Mouse (Mus musculus): ENCODE measurements around the gene Lars2. TPM values are rescaled to one million over a fixed set of nuclear protein-coding genes. Genes with fewer than 3 reads are reported as not detected.
"Not testable (repeated sequence)": the region's sequence is repeated elsewhere in the genome, so short reads cannot be mapped to it uniquely, and the experiment has no call there.

The Lars2 gene
- total and polyA plus RNA-seq, 3 experiments: 5.1 to 15,188 (median 765) TPM

GRCm38 (mm10) chr9:123343069-123343468, 23.7 kb upstream of the Lars2 start:
- dilution Hi-C loops (cut with MboI; ENCODE audit: extremely low pct_ligation_motif_present, extremely low pct_unique_long_range_greater_than_20kb, low sequenced_read_pairs): no loop called here
- H3K27me3 ChIP-seq (replicated peaks): no peaks in the 10 kb centered on the region
- TF ChIP-seq UBTF (IDR thresholded peaks at IDR 0.05; ENCODE audit: low read depth, low read length) (no peak), KAT2A (IDR thresholded peaks at IDR 0.05; ENCODE audit: insufficient replicate concordance, low read length) (no peak), E2F4 (IDR thresholded peaks at IDR 0.05; ENCODE audit: insufficient replicate concordance, low read depth, low read length) (no peak), POLR2AphosphoS2 (IDR thresholded peaks at IDR 0.05; ENCODE audit: low read depth, low read length) (no peak), MAZ (IDR thresholded peaks at IDR 0.05; ENCODE audit: low read depth, low read length) (no peak), POLR2A (IDR thresholded peaks at IDR 0.05; ENCODE audit: low read depth, low read length) (no peak), IRF4 (IDR thresholded peaks at IDR 0.05; ENCODE audit: low read depth, low read length) (no peak), MXI1 (IDR thresholded peaks at IDR 0.05; ENCODE audit: low read depth, low read length) (no peak), ZMIZ1 (IDR thresholded peaks at IDR 0.05; ENCODE audit: low read depth, low read length) (no peak)
- H3K36me3 ChIP-seq (replicated peaks in 1 of 2; ENCODE audit: control insufficient read depth in 1 of 2, insufficient read depth in 1 of 2, low read length in 1 of 2): no peaks in the 10 kb centered on the region
- no peak overlapping the region for H3K4me3 ChIP-seq (replicated peaks in 1 of 3; ENCODE audit: low read depth in 2 of 3, low read length in 2 of 3, poor library complexity in 1 of 3)
- no peak overlapping the region for H3K9ac ChIP-seq (ENCODE audit: insufficient read depth, low read depth)
- no peak for DNase-seq (ENCODE audit: extremely low read depth)
- H3K4me1 ChIP-seq (ENCODE audit: control insufficient read depth in 1 of 2, insufficient read depth in 2 of 2): 0 out of 4 replicates have a peak, but pooled peaks cover 0 to 3% of the 10 kb centered on the region in 2 experiments
- no peak overlapping the region for H3K4me2 ChIP-seq (ENCODE audit: insufficient read depth, low read depth, poor library complexity, severe bottlenecking)
- in situ Hi-C loops (cut with MboI; ENCODE audit: low pct_ligation_motif_present, low pct_unique_long_range_greater_than_20kb, low sequenced_read_pairs): no loop called here
- H3K79me2 ChIP-seq (replicated peaks; ENCODE audit: control insufficient read depth, extremely low read depth, insufficient read depth, poor library complexity, severe bottlenecking): no peaks in the 10 kb centered on the region
- no peak overlapping the region for H3K27ac ChIP-seq (ENCODE audit: insufficient read depth, low read depth)
- H3K9me3 ChIP-seq (replicated peaks; ENCODE audit: low read length): no peaks in the 10 kb centered on the region

GRCm38 (mm10) chr9:123349286-123349685, 17.4 kb upstream of the Lars2 start:
- H3K27me3 ChIP-seq (replicated peaks); H3K79me2 ChIP-seq (replicated peaks; ENCODE audit: control insufficient read depth, extremely low read depth, insufficient read depth, poor library complexity, severe bottlenecking); H3K4me1 ChIP-seq (ENCODE audit: control insufficient read depth in 1 of 2, insufficient read depth in 2 of 2); DNase-seq (ENCODE audit: extremely low read depth); H3K4me2 ChIP-seq (ENCODE audit: insufficient read depth, low read depth, poor library complexity, severe bottlenecking); dilution Hi-C loops (cut with MboI; ENCODE audit: extremely low pct_ligation_motif_present, extremely low pct_unique_long_range_greater_than_20kb, low sequenced_read_pairs); H3K4me3 ChIP-seq (replicated peaks in 1 of 3; ENCODE audit: low read depth in 2 of 3, low read length in 2 of 3, poor library complexity in 1 of 3); in situ Hi-C loops (cut with MboI; ENCODE audit: low pct_ligation_motif_present, low pct_unique_long_range_greater_than_20kb, low sequenced_read_pairs); H3K9ac ChIP-seq (ENCODE audit: insufficient read depth, low read depth); H3K27ac ChIP-seq (ENCODE audit: insufficient read depth, low read depth); H3K36me3 ChIP-seq (replicated peaks in 1 of 2; ENCODE audit: control insufficient read depth in 1 of 2, insufficient read depth in 1 of 2, low read length in 1 of 2): not testable (repeated sequence)
- peak; percentile 64 for TF ChIP-seq SMC3 (IDR thresholded peaks at IDR 0.05; ENCODE audit: low read depth, low read length)
- peak in 1 of 2 experiments; percentile 51; a peak in 2 of 4 replicates for TF ChIP-seq CTCF (conservative IDR thresholded peaks at IDR 0.05 in 1 of 2, IDR thresholded peaks at IDR 0.05 in 1 of 2; ENCODE audit: low read depth in 2 of 2, low read length in 2 of 2)
- TF ChIP-seq RAD21 (IDR thresholded peaks at IDR 0.05; ENCODE audit: low read depth, low read length): peak; percentile 57
- H3K9me3 ChIP-seq (replicated peaks; ENCODE audit: low read length): peaks cover 17% of the 10 kb centered on the region

- H3K4me3 ChIP-seq (replicated peaks in 1 of 3; ENCODE audit: low read depth in 2 of 3, low read length in 2 of 3, poor library complexity in 1 of 3): no peak overlapping the region
- H3K36me3 ChIP-seq (replicated peaks in 1 of 2; ENCODE audit: control insufficient read depth in 1 of 2, insufficient read depth in 1 of 2, low read length in 1 of 2): no peaks in the 10 kb centered on the region
- H3K27ac ChIP-seq (ENCODE audit: insufficient read depth, low read depth): no peak overlapping the region
- no peak overlapping the region for H3K4me2 ChIP-seq (ENCODE audit: insufficient read depth, low read depth, poor library complexity, severe bottlenecking)
- H3K27me3 ChIP-seq (replicated peaks): peaks cover 14% of the 10 kb centered on the region
- dilution Hi-C loops (cut with MboI; ENCODE audit: extremely low pct_ligation_motif_present, extremely low pct_unique_long_range_greater_than_20kb, low sequenced_read_pairs) (no loop called here), in situ Hi-C loops (cut with MboI; ENCODE audit: low pct_ligation_motif_present, low pct_unique_long_range_greater_than_20kb, low sequenced_read_pairs) (loop anchor here (10.0 kb wide), 1 partner anchor 75 kb away; no protein-coding TSS in a partner anchor)
- H3K79me2 ChIP-seq (replicated peaks; ENCODE audit: control insufficient read depth, extremely low read depth, insufficient read depth, poor library complexity, severe bottlenecking): no peaks in the 10 kb centered on the region
- TF ChIP-seq ZKSCAN1 (IDR thresholded peaks at IDR 0.05; ENCODE audit: borderline replicate concordance, low read depth, low read length) (no peak), PAX5 (IDR thresholded peaks at IDR 0.05; ENCODE audit: low read length) (no peak), KAT2A (IDR thresholded peaks at IDR 0.05; ENCODE audit: insufficient replicate concordance, low read length) (no peak), JUND (conservative IDR thresholded peaks at IDR 0.05; ENCODE audit: low read depth, low read length) (no peak)
- H3K4me1 ChIP-seq (ENCODE audit: control insufficient read depth in 1 of 2, insufficient read depth in 2 of 2): no peaks in the 10 kb centered on the region
- H3K9ac ChIP-seq (ENCODE audit: insufficient read depth, low read depth): no peak overlapping the region
- no peaks in the 10 kb centered on the region for H3K9me3 ChIP-seq (replicated peaks; ENCODE audit: low read length)
- DNase-seq (ENCODE audit: extremely low read depth): no peak
Measured at GRCm38 (mm10) chr9:123359981-123360380, 6.7 kb upstream of the Lars2 start.

All from CH12.LX (cell line).